Mouse (Mus musculus) natural killer cell, adult 2 months (primary cell): ENCODE measurements around the gene Pkp2.
"Not testable (repeated sequence)": the region's sequence is repeated elsewhere in the genome, so short reads cannot be mapped to it uniquely, and the experiment has no call there.

Experiments
- DNase-seq, 2 experiments: peaks; one replicate each; pipeline ENCODE4 v3.0.0; 2022; ENCODE audit warnings: low spot score in 2 of 2

The Pkp2 gene

GRCm38 (mm10) chr16:16213079-16213760 is at the start of gene Pkp2:
TSS of gene Pkp2 (plus strand) at chr16:16213318.
- peak; percentile 23 to 24 for DNase-seq

- no peak for DNase-seq
These were observed 15.7 kb upstream of the Pkp2 start for GRCm38 (mm10) chr16:16197374-16197773.

- not testable (repeated sequence) for DNase-seq
These were observed 11.1 kb upstream of the Pkp2 start for GRCm38 (mm10) chr16:16201991-16202390.

GRCm38 (mm10) chr16:16204648-16205047 is 8.5 kb upstream of the Pkp2 start:
- no peak for DNase-seq

- DNase-seq, result no peak
These were observed 417 bp upstream of the Pkp2 start for GRCm38 (mm10) chr16:16212723-16213078.

GRCm38 (mm10) chr16:16213761-16214305 is 715 bp downstream of the Pkp2 start:
- DNase-seq, result no peak

- no peak for DNase-seq
These were observed 2.7 kb downstream of the Pkp2 start for GRCm38 (mm10) chr16:16215645-16216387.

GRCm38 (mm10) chr16:16216934-16217333 is 3.8 kb downstream of the Pkp2 start:
- DNase-seq, result no peak

GRCm38 (mm10) chr16:16219835-16220234 is 6.7 kb downstream of the Pkp2 start:
- no peak for DNase-seq

- no peak for DNase-seq
These were observed 9.5 kb downstream of the Pkp2 start for GRCm38 (mm10) chr16:16222651-16223050.

- no peak for DNase-seq
These were observed 11.4 kb downstream of the Pkp2 start for GRCm38 (mm10) chr16:16224506-16224924.

GRCm38 (mm10) chr16:16225828-16226227 is 12.7 kb downstream of the Pkp2 start:
- DNase-seq, result no peak

GRCm38 (mm10) chr16:16230439-16230838 is 17.3 kb downstream of the Pkp2 start:
- no peak for DNase-seq

- DNase-seq, result no peak
These were observed 20.8 kb downstream of the Pkp2 start for GRCm38 (mm10) chr16:16233919-16234318.

- DNase-seq, result not testable (repeated sequence)
These were observed 23.6 kb downstream of the Pkp2 start for GRCm38 (mm10) chr16:16236681-16237080.

GRCm38 (mm10) chr16:16238356-16238755 is 25.2 kb downstream of the Pkp2 start:
- no peak for DNase-seq

- no peak for DNase-seq
These were observed 31.6 kb downstream of the Pkp2 start for GRCm38 (mm10) chr16:16244711-16245110.

GRCm38 (mm10) chr16:16250470-16250869 is 37.4 kb downstream of the Pkp2 start:
- no peak for DNase-seq

GRCm38 (mm10) chr16:16253326-16254074 is 40.4 kb downstream of the Pkp2 start:
- DNase-seq, result no peak

- no peak for DNase-seq
These were observed 42.1 kb downstream of the Pkp2 start for GRCm38 (mm10) chr16:16255217-16255616.

GRCm38 (mm10) chr16:16255874-16256273 is 42.8 kb downstream of the Pkp2 start:
- DNase-seq, result no peak

GRCm38 (mm10) chr16:16256672-16257071 is 43.6 kb downstream of the Pkp2 start:
- no peak for DNase-seq
